Mouse (Mus musculus) olfactory bulb, adult 2 months (tissue): ENCODE data around the gene Chga.

Experiments
- CTCF ChIP-seq: fragments of 200-500 bp; IDR thresholded peaks from 2 replicates; pipeline ENCODE4 v1.5.1; 2012; ENCODE audit warnings: low read depth, mild to moderate bottlenecking, low read length, moderate library complexity; ENCODE audit not compliant: insufficient read depth
- POLR2A ChIP-seq: fragments of 200-500 bp; IDR thresholded peaks from 2 replicates; pipeline ENCODE4 v1.6.1; 2012; ENCODE audit warnings: mild to moderate bottlenecking, low read depth, low read length, moderate library complexity; ENCODE audit not compliant: insufficient read depth

- TF ChIP-seq POLR2A = no peak
- no peak for TF ChIP-seq CTCF
These were observed 30.0 kb upstream of the Chga start for GRCm38 (mm10) chr12:102524760-102525159.
